Mouse (Mus musculus) liver, adult 2 months (tissue): ENCODE measurements around the gene Prss45.

Experiments used
- CTCF ChIP-seq: fragments of 200-500 bp; IDR thresholded peaks from 2 replicates; pipeline ENCODE4 v1.5.1; 2011; ENCODE audit warnings: low read depth, low read length, control low read depth
- POLR2A ChIP-seq: fragments of 200-500 bp; IDR thresholded peaks from 2 replicates; pipeline ENCODE4 v1.6.1; 2011; ENCODE audit warnings: low read length, control low read depth; ENCODE audit not compliant: insufficient read depth; ENCODE audit errors: extremely low read depth

GRCm38 (mm10) chr9:110879191-110879920 lies 45.0 kb downstream of the Prss45 start, which contains the start of gene Als2cl:
- TF ChIP-seq CTCF (no peak), POLR2A (no peak)
